Mouse (Mus musculus): ENCODE measurements around the gene Rspo1. TPM values are rescaled to one million over a fixed set of nuclear protein-coding genes. Genes with fewer than 3 reads are reported as not detected.

Gene Rspo1
- polyA plus RNA-seq, 1 experiment from 2014 or later = 14.5 TPM

GRCm38 (mm10) chr4:124959062-124959461 lies 27.2 kb upstream of the Rspo1 start:
- H3K4me3 ChIP-seq (replicated peaks) = no peak overlapping the region
- H3K4me2 ChIP-seq = no peak overlapping the region
- WGBS = 57% methylated on average over 11 of the region's 11 CpGs
- H3K4me1 ChIP-seq = no peaks in the 10 kb centered on the region
- H3K36me3 ChIP-seq = no peaks in the 10 kb centered on the region
- ATAC-seq (ENCODE audit: insufficient read depth, low FRiP score, low read depth) = no peak
- H3K9ac ChIP-seq = no peak overlapping the region
- no peaks in the 10 kb centered on the region for H3K27me3 ChIP-seq (replicated peaks)
- H3K27ac ChIP-seq = no peak overlapping the region
- H3K9me3 ChIP-seq = no peaks in the 10 kb centered on the region

GRCm38 (mm10) chr4:124960940-124961339 lies 25.3 kb upstream of the Rspo1 start:
- Histone ChIP-seq H3K27me3 (replicated peaks) (no peaks in the 10 kb centered on the region), H3K4me3 (replicated peaks) (no peak overlapping the region), H3K36me3 (no peaks in the 10 kb centered on the region), H3K4me2 (no peak overlapping the region), H3K27ac (no peak overlapping the region), H3K4me1 (no peaks in the 10 kb centered on the region), H3K9ac (no peak overlapping the region), H3K9me3 (no peaks in the 10 kb centered on the region)
- no peak for ATAC-seq (ENCODE audit: insufficient read depth, low FRiP score, low read depth)
- 87% methylated on average over 11 of the region's 11 CpGs for WGBS

GRCm38 (mm10) chr4:124962576-124962975 lies 23.7 kb upstream of the Rspo1 start:
- Histone ChIP-seq H3K27ac (no peak overlapping the region), H3K9ac (no peak overlapping the region), H3K4me2 (no peak overlapping the region), H3K36me3 (no peaks in the 10 kb centered on the region), H3K4me3 (replicated peaks) (no peak overlapping the region), H3K9me3 (no peaks in the 10 kb centered on the region), H3K27me3 (replicated peaks) (no peaks in the 10 kb centered on the region), H3K4me1 (no peaks in the 10 kb centered on the region)
- 29% methylated on average over 11 of the region's 11 CpGs for WGBS
- ATAC-seq (ENCODE audit: insufficient read depth, low FRiP score, low read depth) = no peak

GRCm38 (mm10) chr4:124964912-124965599 lies 21.2 kb upstream of the Rspo1 start:
- ATAC-seq (ENCODE audit: insufficient read depth, low FRiP score, low read depth) = no peak; the same call in 1 of the 2 replicates
- Histone ChIP-seq H3K4me3 (replicated peaks) (no peak overlapping the region), H3K36me3 (no peaks in the 10 kb centered on the region), H3K9me3 (no peaks in the 10 kb centered on the region), H3K9ac (no peak overlapping the region), H3K4me2 (no peak overlapping the region), H3K27me3 (replicated peaks) (no peaks in the 10 kb centered on the region), H3K4me1 (no peaks in the 10 kb centered on the region), H3K27ac (no peak overlapping the region)
- 18% methylated on average over 8 of the region's 8 CpGs for WGBS

- WGBS = 70% methylated on average over 6 of the region's 6 CpGs
- no peak for ATAC-seq (ENCODE audit: insufficient read depth, low FRiP score, low read depth)
Measured at GRCm38 (mm10) chr4:124968711-124969110, 17.5 kb upstream of the Rspo1 start.

GRCm38 (mm10) chr4:124969219-124969848 lies 16.9 kb upstream of the Rspo1 start:
- H3K27ac ChIP-seq = no peak overlapping the region
- H3K4me3 ChIP-seq (replicated peaks) = no peak overlapping the region
- no peaks in the 10 kb centered on the region for H3K36me3 ChIP-seq
- H3K4me1 ChIP-seq = no peaks in the 10 kb centered on the region
- H3K27me3 ChIP-seq (replicated peaks) = no peaks in the 10 kb centered on the region
- no peak overlapping the region for H3K4me2 ChIP-seq
- WGBS = 79% methylated on average over 7 of the region's 7 CpGs
- no peaks in the 10 kb centered on the region for H3K9me3 ChIP-seq
- ATAC-seq (ENCODE audit: insufficient read depth, low FRiP score, low read depth) = no peak
- H3K9ac ChIP-seq = no peak overlapping the region

More at GRCm38 (mm10) chr4:124968711-124969110, 17.5 kb upstream of the Rspo1 start:
- Histone ChIP-seq H3K4me1 (no peaks in the 10 kb centered on the region), H3K4me2 (no peak overlapping the region), H3K9me3 (no peaks in the 10 kb centered on the region), H3K27me3 (replicated peaks) (no peaks in the 10 kb centered on the region), H3K36me3 (no peaks in the 10 kb centered on the region), H3K4me3 (replicated peaks) (no peak overlapping the region), H3K9ac (no peak overlapping the region), H3K27ac (no peak overlapping the region)

GRCm38 (mm10) chr4:124970194-124970593 lies 16.0 kb upstream of the Rspo1 start:
- no peak for ATAC-seq (ENCODE audit: insufficient read depth, low FRiP score, low read depth)

GRCm38 (mm10) chr4:124970677-124971076 lies 15.6 kb upstream of the Rspo1 start:
- H3K4me3 ChIP-seq (replicated peaks) = no peak overlapping the region
- H3K27me3 ChIP-seq (replicated peaks) = no peaks in the 10 kb centered on the region
- no peak overlapping the region for H3K27ac ChIP-seq
- H3K9me3 ChIP-seq = no peaks in the 10 kb centered on the region
- H3K4me2 ChIP-seq = no peak overlapping the region
- ATAC-seq (ENCODE audit: insufficient read depth, low FRiP score, low read depth) = no peak
- 39% methylated on average over 5 of the region's 5 CpGs for WGBS
- H3K4me1 ChIP-seq = no peaks in the 10 kb centered on the region
- H3K36me3 ChIP-seq = no peaks in the 10 kb centered on the region
- H3K9ac ChIP-seq = no peak overlapping the region

More at GRCm38 (mm10) chr4:124970194-124970593, 16.0 kb upstream of the Rspo1 start:
- 66% methylated on average over 11 of the region's 11 CpGs for WGBS
- Histone ChIP-seq H3K4me3 (replicated peaks) (no peak overlapping the region), H3K36me3 (no peaks in the 10 kb centered on the region), H3K27me3 (replicated peaks) (no peaks in the 10 kb centered on the region), H3K9me3 (no peaks in the 10 kb centered on the region), H3K9ac (no peak overlapping the region), H3K4me2 (no peak overlapping the region), H3K4me1 (no peaks in the 10 kb centered on the region), H3K27ac (no peak overlapping the region)

GRCm38 (mm10) chr4:124971094-124971493 lies 15.1 kb upstream of the Rspo1 start:
- WGBS = 69% methylated on average over 8 of the region's 8 CpGs
- ATAC-seq (ENCODE audit: insufficient read depth, low FRiP score, low read depth) = no peak
- Histone ChIP-seq H3K36me3 (no peaks in the 10 kb centered on the region), H3K4me1 (no peaks in the 10 kb centered on the region), H3K4me2 (no peak overlapping the region), H3K27me3 (replicated peaks) (no peaks in the 10 kb centered on the region), H3K9ac (no peak overlapping the region), H3K4me3 (replicated peaks) (no peak overlapping the region), H3K9me3 (no peaks in the 10 kb centered on the region), H3K27ac (no peak overlapping the region)

- H3K4me2 ChIP-seq = no peak overlapping the region
- H3K27me3 ChIP-seq (replicated peaks) = no peaks in the 10 kb centered on the region
- ATAC-seq (ENCODE audit: insufficient read depth, low FRiP score, low read depth) = no peak
- H3K4me3 ChIP-seq (replicated peaks) = no peak overlapping the region
- no peaks in the 10 kb centered on the region for H3K4me1 ChIP-seq
- 53% methylated on average over 9 of the region's 9 CpGs for WGBS
- H3K9me3 ChIP-seq = no peaks in the 10 kb centered on the region
- H3K9ac ChIP-seq = no peak overlapping the region
- H3K27ac ChIP-seq = no peak overlapping the region
- no peaks in the 10 kb centered on the region for H3K36me3 ChIP-seq
Measured at GRCm38 (mm10) chr4:124972316-124972715, 13.9 kb upstream of the Rspo1 start.

GRCm38 (mm10) chr4:124973296-124973695 lies 12.9 kb upstream of the Rspo1 start:
- no peaks in the 10 kb centered on the region for H3K9me3 ChIP-seq
- H3K27ac ChIP-seq = no peak overlapping the region
- H3K4me3 ChIP-seq (replicated peaks) = no peak overlapping the region
- no peak overlapping the region for H3K4me2 ChIP-seq
- H3K9ac ChIP-seq = no peak overlapping the region
- WGBS = 74% methylated on average over 2 of the region's 2 CpGs
- H3K4me1 ChIP-seq = no peaks in the 10 kb centered on the region
- H3K36me3 ChIP-seq = no peaks in the 10 kb centered on the region
- H3K27me3 ChIP-seq (replicated peaks) = no peaks in the 10 kb centered on the region
- ATAC-seq (ENCODE audit: insufficient read depth, low FRiP score, low read depth) = no peak

GRCm38 (mm10) chr4:124978201-124978600 lies 8.0 kb upstream of the Rspo1 start:
- no peak overlapping the region for H3K27ac ChIP-seq
- H3K9ac ChIP-seq = no peak overlapping the region
- 23% methylated on average over 5 of the region's 5 CpGs for WGBS
- no peaks in the 10 kb centered on the region for H3K9me3 ChIP-seq
- no peaks in the 10 kb centered on the region for H3K4me1 ChIP-seq
- no peak overlapping the region for H3K4me2 ChIP-seq
- peaks cover 18% of the 10 kb centered on the region for H3K27me3 ChIP-seq (replicated peaks)
- H3K36me3 ChIP-seq = no peaks in the 10 kb centered on the region
- no peak overlapping the region for H3K4me3 ChIP-seq (replicated peaks)
- 0 out of 2 replicates have a peak, but pooled peaks have one; percentile 56 for ATAC-seq (ENCODE audit: insufficient read depth, low FRiP score, low read depth)

Measured in stomach, embryonic 15.5 days (tissue).